Mouse (Mus musculus): ENCODE data around the gene Foxp4. TPM values are rescaled to one million over a fixed set of nuclear protein-coding genes. Genes with fewer than 3 reads are reported as not detected.
A peak's percentile ranks its signal among the peaks of the same experiment; 100 is the strongest.

The Foxp4 gene
- polyA plus RNA-seq, 1 experiment from 2014 or later, result 32.4 TPM

GRCm38 (mm10) chr17:47942008-47942407 is 17.6 kb upstream of the Foxp4 start:
- Histone ChIP-seq H3K9ac (ENCODE audit: low read length) (no peak overlapping the region), H3K4me2 (ENCODE audit: low read length) (no peak overlapping the region), H3K4me1 (replicated peaks; ENCODE audit: control insufficient read depth, insufficient read depth, low read length) (peaks cover 10% of the 10 kb centered on the region; the same call in 1 of the 2 replicates), H3K9me3 (ENCODE audit: control insufficient read depth, low read length) (no peaks in the 10 kb centered on the region), H3K27ac (ENCODE audit: low read depth) (no peak overlapping the region), H3K4me3 (ENCODE audit: low read depth, low read length) (no peak overlapping the region), H3K36me3 (ENCODE audit: control insufficient read depth, insufficient read depth, low read length) (no peaks in the 10 kb centered on the region), H3K27me3 (replicated peaks; ENCODE audit: control insufficient read depth, insufficient read depth, low read length) (no peaks in the 10 kb centered on the region)
- DNase-seq (ENCODE audit: low spot score) (no peak), ATAC-seq (replicated peaks; ENCODE audit: low FRiP score, low TSS enrichment, low read depth) (no peak)
- WGBS, result 65% methylated on average over 4 of the region's 4 CpGs

DNA sequence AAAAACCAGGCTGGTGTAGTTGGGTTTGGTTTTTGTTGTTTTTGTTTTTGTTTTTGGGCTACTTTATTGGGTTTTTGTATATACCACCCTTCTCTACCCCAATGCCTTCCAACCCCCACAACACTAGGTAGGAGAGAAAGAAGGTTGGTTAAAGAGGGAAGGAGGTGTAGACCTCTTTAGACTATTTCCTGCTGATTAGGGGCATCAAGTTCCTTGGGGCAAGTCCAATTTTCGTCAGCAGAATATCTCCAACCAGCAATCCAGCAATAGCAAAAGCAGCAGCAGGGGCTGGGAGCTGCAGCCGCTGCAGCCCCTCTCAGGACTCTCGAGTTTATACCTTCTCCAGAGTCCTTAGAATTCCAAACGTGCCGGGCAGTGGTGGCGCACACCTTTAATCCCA is 14.4 kb upstream of the Foxp4 start:
- Histone ChIP-seq H3K4me2 (ENCODE audit: low read length) (no peak overlapping the region), H3K36me3 (ENCODE audit: control insufficient read depth, insufficient read depth, low read length) (no peaks in the 10 kb centered on the region), H3K27me3 (replicated peaks; ENCODE audit: control insufficient read depth, insufficient read depth, low read length) (no peaks in the 10 kb centered on the region), H3K9me3 (ENCODE audit: control insufficient read depth, low read length) (no peaks in the 10 kb centered on the region; the same call in 1 of the 2 replicates), H3K4me1 (replicated peaks; ENCODE audit: control insufficient read depth, insufficient read depth, low read length) (0 out of 2 replicates have a peak, but pooled peaks cover 7% of the 10 kb centered on the region), H3K4me3 (ENCODE audit: low read depth, low read length) (no peak overlapping the region), H3K9ac (ENCODE audit: low read length) (no peak overlapping the region), H3K27ac (ENCODE audit: low read depth) (no peak overlapping the region)
- WGBS, result 63% methylated on average over 6 of the region's 6 CpGs
- DNase-seq (ENCODE audit: low spot score) (no peak), ATAC-seq (replicated peaks; ENCODE audit: low FRiP score, low TSS enrichment, low read depth) (no peak)

- no peak overlapping the region for H3K4me3 ChIP-seq (ENCODE audit: low read depth, low read length)
- H3K4me2 ChIP-seq (ENCODE audit: low read length), result no peak overlapping the region
- no peaks in the 10 kb centered on the region; the same call in 1 of the 2 replicates for H3K9me3 ChIP-seq (ENCODE audit: control insufficient read depth, low read length)
- H3K27me3 ChIP-seq (replicated peaks; ENCODE audit: control insufficient read depth, insufficient read depth, low read length), result no peaks in the 10 kb centered on the region
- WGBS, result 66% methylated on average over 10 of the region's 10 CpGs
- no peak for DNase-seq (ENCODE audit: low spot score)
- no peaks in the 10 kb centered on the region for H3K36me3 ChIP-seq (ENCODE audit: control insufficient read depth, insufficient read depth, low read length)
- H3K27ac ChIP-seq (ENCODE audit: low read depth), result no peak overlapping the region
- ATAC-seq (replicated peaks; ENCODE audit: low FRiP score, low TSS enrichment, low read depth), result no peak
- 0 out of 2 replicates have a peak, but pooled peaks cover 1% of the 10 kb centered on the region for H3K4me1 ChIP-seq (replicated peaks; ENCODE audit: control insufficient read depth, insufficient read depth, low read length)
- no peak overlapping the region for H3K9ac ChIP-seq (ENCODE audit: low read length)
Measured at GRCm38 (mm10) chr17:47937926-47938600, 13.6 kb upstream of the Foxp4 start.

DNA sequence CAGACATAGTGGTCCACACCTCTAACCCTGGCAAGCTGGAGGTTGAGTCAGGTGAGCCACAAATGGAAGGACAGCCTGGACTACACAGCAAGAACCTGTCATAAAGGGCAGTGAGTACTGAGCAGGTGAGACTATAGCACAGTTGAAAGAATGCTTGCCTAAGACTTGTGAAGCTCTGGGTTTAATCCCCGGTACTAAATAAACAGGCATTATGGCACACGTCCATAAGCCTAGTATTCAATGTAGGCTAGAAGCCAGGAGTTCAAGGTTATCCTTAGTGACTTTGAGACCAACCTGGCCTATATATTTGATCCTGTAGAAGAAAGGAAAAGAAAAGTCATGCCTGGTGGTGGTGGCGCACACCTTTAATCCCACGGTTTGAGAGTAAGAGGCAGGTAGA is 12.1 kb upstream of the Foxp4 start:
- ATAC-seq (replicated peaks; ENCODE audit: low FRiP score, low TSS enrichment, low read depth), result no peak
- Histone ChIP-seq H3K36me3 (ENCODE audit: control insufficient read depth, insufficient read depth, low read length) (no peaks in the 10 kb centered on the region), H3K9ac (ENCODE audit: low read length) (no peak overlapping the region), H3K4me2 (ENCODE audit: low read length) (no peak overlapping the region), H3K4me3 (ENCODE audit: low read depth, low read length) (no peak overlapping the region), H3K4me1 (replicated peaks; ENCODE audit: control insufficient read depth, insufficient read depth, low read length) (no peaks in the 10 kb centered on the region), H3K9me3 (ENCODE audit: control insufficient read depth, low read length) (no peaks in the 10 kb centered on the region; the same call in 1 of the 2 replicates), H3K27ac (ENCODE audit: low read depth) (no peak overlapping the region), H3K27me3 (replicated peaks; ENCODE audit: control insufficient read depth, insufficient read depth, low read length) (no peaks in the 10 kb centered on the region)
- WGBS, result 82% methylated on average over 4 of the region's 4 CpGs
- DNase-seq (ENCODE audit: low spot score), result no peak

- Histone ChIP-seq H3K4me3 (ENCODE audit: low read depth, low read length) (no peak overlapping the region), H3K9ac (ENCODE audit: low read length) (no peak overlapping the region), H3K36me3 (ENCODE audit: control insufficient read depth, insufficient read depth, low read length) (no peaks in the 10 kb centered on the region), H3K4me1 (replicated peaks; ENCODE audit: control insufficient read depth, insufficient read depth, low read length) (peaks cover 16% of the 10 kb centered on the region), H3K27me3 (replicated peaks; ENCODE audit: control insufficient read depth, insufficient read depth, low read length) (no peaks in the 10 kb centered on the region), H3K27ac (ENCODE audit: low read depth) (no peak overlapping the region), H3K4me2 (ENCODE audit: low read length) (no peak overlapping the region), H3K9me3 (ENCODE audit: control insufficient read depth, low read length) (0 out of 2 replicates have a peak, but pooled peaks cover 2% of the 10 kb centered on the region)
- DNase-seq (ENCODE audit: low spot score), result no peak
- 94% methylated on average over 4 of the region's 4 CpGs for WGBS
- no peak for ATAC-seq (replicated peaks; ENCODE audit: low FRiP score, low TSS enrichment, low read depth)
Measured at GRCm38 (mm10) chr17:47929431-47929830, 5.0 kb upstream of the Foxp4 start.

GRCm38 (mm10) chr17:47925988-47926387 is 1.5 kb upstream of the Foxp4 start:
- 34% methylated on average over 10 of the region's 10 CpGs for WGBS
- Histone ChIP-seq H3K9ac (ENCODE audit: low read length) (no peak overlapping the region), H3K4me3 (ENCODE audit: low read depth, low read length) (peak overlapping the region; percentile 77; the same call in 1 of the 2 replicates), H3K27me3 (replicated peaks; ENCODE audit: control insufficient read depth, insufficient read depth, low read length) (no peaks in the 10 kb centered on the region), H3K4me1 (replicated peaks; ENCODE audit: control insufficient read depth, insufficient read depth, low read length) (peaks cover 29% of the 10 kb centered on the region), H3K4me2 (ENCODE audit: low read length) (peak overlapping the region; percentile 93), H3K9me3 (ENCODE audit: control insufficient read depth, low read length) (0 out of 2 replicates have a peak, but pooled peaks cover 2% of the 10 kb centered on the region), H3K27ac (ENCODE audit: low read depth) (no peak overlapping the region), H3K36me3 (ENCODE audit: control insufficient read depth, insufficient read depth, low read length) (no peaks in the 10 kb centered on the region)
- no peak for DNase-seq (ENCODE audit: low spot score)
- no peak for ATAC-seq (replicated peaks; ENCODE audit: low FRiP score, low TSS enrichment, low read depth)

DNA sequence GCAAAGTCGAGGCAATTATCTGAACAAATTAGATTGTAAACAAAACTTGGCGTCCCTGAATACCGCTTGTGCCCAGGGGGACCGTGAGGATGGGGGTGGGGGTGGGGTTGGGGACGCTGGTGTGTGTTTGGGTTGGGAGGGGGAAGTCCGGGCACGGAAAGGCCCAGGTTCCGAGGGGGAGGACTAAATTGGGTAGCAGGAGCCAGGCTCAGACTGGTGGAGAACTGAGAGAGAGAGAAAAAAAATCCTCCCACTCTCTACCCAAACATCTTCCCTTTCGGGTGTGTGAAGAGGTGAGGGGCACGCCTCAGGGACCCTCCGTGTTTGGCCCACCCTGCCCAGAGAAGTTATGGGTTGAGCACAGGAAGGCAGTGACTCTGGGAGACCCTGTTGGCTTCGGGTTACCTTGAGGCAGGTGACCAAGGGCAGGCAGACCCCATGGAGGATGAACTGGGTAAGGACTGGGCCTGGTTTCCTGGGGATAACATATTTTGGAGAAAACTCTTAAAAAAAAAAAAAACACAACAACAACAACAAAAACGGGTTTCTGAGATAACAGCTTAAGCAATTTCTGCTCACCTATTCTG is 988 bp upstream of the Foxp4 start:
- H3K27ac ChIP-seq (ENCODE audit: low read depth), result peak overlapping the region; percentile 96
- peak overlapping the region; percentile 95 for H3K9ac ChIP-seq (ENCODE audit: low read length)
- peaks cover 34% of the 10 kb centered on the region for H3K4me1 ChIP-seq (replicated peaks; ENCODE audit: control insufficient read depth, insufficient read depth, low read length)
- peak overlapping the region; percentile 77 for H3K4me3 ChIP-seq (ENCODE audit: low read depth, low read length)
- H3K4me2 ChIP-seq (ENCODE audit: low read length), result peak overlapping the region; percentile 93
- 3% methylated on average over 13 of the region's 13 CpGs for WGBS
- H3K9me3 ChIP-seq (ENCODE audit: control insufficient read depth, low read length), result 0 out of 2 replicates have a peak, but pooled peaks cover 2% of the 10 kb centered on the region
- no peak for DNase-seq (ENCODE audit: low spot score)
- ATAC-seq (replicated peaks; ENCODE audit: low FRiP score, low TSS enrichment, low read depth), result no peak
- 0 out of 2 replicates have a peak, but pooled peaks cover 4% of the 10 kb centered on the region for H3K36me3 ChIP-seq (ENCODE audit: control insufficient read depth, insufficient read depth, low read length)
- H3K27me3 ChIP-seq (replicated peaks; ENCODE audit: control insufficient read depth, insufficient read depth, low read length), result no peaks in the 10 kb centered on the region

DNA sequence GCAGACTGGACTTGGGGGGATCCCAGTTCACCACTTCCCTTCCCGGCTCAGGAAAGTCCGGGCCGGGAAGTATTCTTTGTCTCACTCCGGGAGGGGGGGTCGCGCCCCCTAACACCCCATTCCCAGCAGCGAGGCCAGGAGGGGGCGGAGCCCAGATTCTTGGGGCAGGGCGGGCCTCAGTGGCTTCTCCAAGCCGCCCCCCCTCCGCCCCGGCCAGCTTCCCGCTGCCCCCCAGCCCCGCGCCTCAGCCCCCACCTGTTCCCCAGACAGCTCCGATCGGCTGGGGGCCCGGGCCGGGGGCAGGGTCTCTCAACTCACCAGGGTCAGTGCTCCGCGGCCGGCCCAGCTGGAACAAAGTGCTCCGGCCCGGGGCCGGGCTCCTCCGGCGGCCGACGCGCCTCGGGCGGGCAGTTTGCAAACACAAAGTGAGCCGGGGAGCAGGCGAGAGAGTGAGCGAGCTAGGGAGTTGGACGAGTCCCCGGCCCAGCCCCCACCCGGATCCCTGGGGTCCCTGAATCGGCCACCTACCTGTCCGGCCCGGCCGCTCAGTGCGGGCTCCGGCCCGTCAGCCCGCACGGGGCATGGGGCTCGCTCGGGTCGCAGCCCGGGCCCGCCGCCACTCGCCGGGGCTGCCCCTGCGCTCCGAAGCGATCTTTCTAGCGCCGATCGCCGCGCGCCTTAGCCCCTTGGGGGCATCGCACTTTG is 615 bp downstream of the Foxp4 start:
- H3K27ac ChIP-seq (ENCODE audit: low read depth), result peak overlapping the region; percentile 96
- H3K4me3 ChIP-seq (ENCODE audit: low read depth, low read length), result peak overlapping the region; percentile 77
- H3K9ac ChIP-seq (ENCODE audit: low read length), result peak overlapping the region; percentile 95
- H3K4me1 ChIP-seq (replicated peaks; ENCODE audit: control insufficient read depth, insufficient read depth, low read length), result peaks cover 47% of the 10 kb centered on the region
- no peaks in the 10 kb centered on the region for H3K27me3 ChIP-seq (replicated peaks; ENCODE audit: control insufficient read depth, insufficient read depth, low read length)
- DNase-seq (ENCODE audit: low spot score) (peak; percentile 80), ATAC-seq (replicated peaks; ENCODE audit: low FRiP score, low TSS enrichment, low read depth) (peak; percentile 36)
- no peaks in the 10 kb centered on the region for H3K9me3 ChIP-seq (ENCODE audit: control insufficient read depth, low read length)
- H3K4me2 ChIP-seq (ENCODE audit: low read length), result peak overlapping the region; percentile 93
- WGBS, result under 1% methylated on average over 64 of the region's 65 CpGs
- peaks cover 15% of the 10 kb centered on the region; the same call in 1 of the 2 replicates for H3K36me3 ChIP-seq (ENCODE audit: control insufficient read depth, insufficient read depth, low read length)
